Mouse (Mus musculus) hindbrain, embryonic 10.5 days (tissue): ENCODE measurements around the gene Csnk2b. TPM values are rescaled to one million over a fixed set of nuclear protein-coding genes. Genes with fewer than 3 reads are reported as not detected.
"Not testable (repeated sequence)": the region's sequence is repeated elsewhere in the genome, so short reads cannot be mapped to it uniquely, and the experiment has no call there.

Experiments
- DNase-seq: peaks from one replicate; pipeline ENCODE4 v3.0.0-alpha.2; 2017; ENCODE audit warnings: low spot score
- H3K27ac ChIP-seq: fragments of 300-500 bp; sonication (generic); 2 replicates; pipeline ENCODE4 v1.5.1; 2016; ENCODE audit warnings: mild to moderate bottlenecking, moderate library complexity
- H3K27me3 ChIP-seq: fragments of 300-500 bp; sonication (generic); 2 replicates; pipeline ENCODE4 v1.6.1; 2016; ENCODE audit warnings: mild to moderate bottlenecking; ENCODE audit not compliant: poor library complexity, insufficient read depth, severe bottlenecking
- H3K36me3 ChIP-seq: fragments of 300-500 bp; sonication (generic); 2 replicates; pipeline ENCODE4 v1.6.1; 2016; ENCODE audit warnings: mild to moderate bottlenecking, moderate library complexity
- H3K4me1 ChIP-seq: fragments of 300-500 bp; sonication (generic); replicated peaks from 2 replicates; pipeline ENCODE4 v1.6.1; 2016; ENCODE audit warnings: mild to moderate bottlenecking
- H3K4me3 ChIP-seq: fragments of 300-500 bp; sonication (generic); 2 replicates; pipeline ENCODE4 v1.5.1; 2016; ENCODE audit warnings: mild to moderate bottlenecking, moderate library complexity
- H3K9me3 ChIP-seq: fragments of 300-500 bp; sonication (generic); 2 replicates; pipeline ENCODE4 v1.6.1; 2016; ENCODE audit warnings: mild to moderate bottlenecking, moderate library complexity
- WGBS: fragments of 180-500 bp; shearing (Covaris S2); methylation state at CpG from one replicate; pipeline ENCODE4 v1.1.7; 2016; 5-methylcytosine and 5-hydroxymethylcytosine counted together
- polyA plus RNA-seq: library from polyadenylated mRNA; unstranded; fragments of >200 nt; fragmentation: Nextera tagmentation; extraction: Ambion mirVana; gene quantifications from 2 replicates; pipeline ENCODE4 v1.2.1, GENCODE M21; 2016

The Csnk2b gene
- polyA plus RNA-seq, 1 experiment from 2014 or later: 328 TPM

- H3K9me3 ChIP-seq: no peaks in the 10 kb centered on the region
- no peaks in the 10 kb centered on the region for H3K27me3 ChIP-seq
- under 1% methylated on average over 36 of the region's 36 CpGs for WGBS
- H3K36me3 ChIP-seq: peaks cover 41% of the 10 kb centered on the region
- peak; percentile 80 for DNase-seq
- peak within 1 kb of the TSS; percentile 87 for H3K27ac ChIP-seq
- peaks cover 52% of the 10 kb centered on the region for H3K4me1 ChIP-seq
- H3K4me3 ChIP-seq: peak within 1 kb of the TSS; percentile 63
Measured at GRCm38 (mm10) chr17:35126206-35126611, 4.4 kb upstream of the Csnk2b start, which contains the start of gene D17H6S53E. Gene D17H6S53E, plus strand, starts transcription at chr17:35126373.

GRCm38 (mm10) chr17:35125578-35125977, 3.7 kb upstream of the Csnk2b start:
- peaks cover 41% of the 10 kb centered on the region for H3K36me3 ChIP-seq
- peaks cover 56% of the 10 kb centered on the region for H3K4me1 ChIP-seq
- DNase-seq: no peak
- no peaks in the 10 kb centered on the region for H3K27me3 ChIP-seq
- H3K4me3 ChIP-seq: peak overlapping the region; percentile 63
- H3K9me3 ChIP-seq: no peaks in the 10 kb centered on the region
- WGBS: 33% methylated on average over 6 of the region's 6 CpGs
- H3K27ac ChIP-seq: 0 out of 2 replicates have a peak overlapping the region, but pooled peaks have one; percentile 16

- no peak overlapping the region for H3K27ac ChIP-seq
- peaks cover 60% of the 10 kb centered on the region for H3K4me1 ChIP-seq
- peaks cover 41% of the 10 kb centered on the region for H3K36me3 ChIP-seq
- peak overlapping the region; percentile 63; the same call in 1 of the 2 replicates for H3K4me3 ChIP-seq
- no peaks in the 10 kb centered on the region for H3K27me3 ChIP-seq
- no peaks in the 10 kb centered on the region for H3K9me3 ChIP-seq
- WGBS: 96% methylated on average over 1 of the region's 1 CpGs
- no peak for DNase-seq
Measured at GRCm38 (mm10) chr17:35125081-35125480, 3.2 kb upstream of the Csnk2b start.

- not testable (repeated sequence) for DNase-seq, H3K27me3 ChIP-seq, H3K9me3 ChIP-seq, H3K27ac ChIP-seq, H3K4me3 ChIP-seq
- H3K4me1 ChIP-seq: peaks cover 65% of the 10 kb centered on the region
- 94% methylated on average over 12 of the region's 12 CpGs for WGBS
- H3K36me3 ChIP-seq: peaks cover 46% of the 10 kb centered on the region
Measured at GRCm38 (mm10) chr17:35124261-35124896, 2.5 kb upstream of the Csnk2b start.

- not testable (repeated sequence) for H3K27me3 ChIP-seq, H3K9me3 ChIP-seq, DNase-seq, H3K4me3 ChIP-seq, H3K27ac ChIP-seq
- 92% methylated on average over 9 of the region's 9 CpGs for WGBS
- H3K4me1 ChIP-seq: peaks cover 59% of the 10 kb centered on the region
- peaks cover 49% of the 10 kb centered on the region for H3K36me3 ChIP-seq
Measured at GRCm38 (mm10) chr17:35123287-35123686, 1.4 kb upstream of the Csnk2b start.

GRCm38 (mm10) chr17:35121143-35121799, 582 bp downstream of the Csnk2b start, which contains the start of gene Gpank1:
Gene Gpank1, plus strand, starts transcription at chr17:35121455.
- peaks cover 60% of the 10 kb centered on the region for H3K36me3 ChIP-seq
- H3K4me1 ChIP-seq: peaks cover 42% of the 10 kb centered on the region
- WGBS: under 1% methylated on average over 50 of the region's 50 CpGs
- DNase-seq: peak; percentile 99
- H3K27me3 ChIP-seq: no peaks in the 10 kb centered on the region
- peak within 1 kb of the TSS; percentile 98 for H3K4me3 ChIP-seq
- H3K27ac ChIP-seq: peak within 1 kb of the TSS; percentile 93
- no peaks in the 10 kb centered on the region for H3K9me3 ChIP-seq

- peak; percentile 15 for DNase-seq
- H3K4me1 ChIP-seq: peaks cover 38% of the 10 kb centered on the region
- H3K9me3 ChIP-seq: no peaks in the 10 kb centered on the region
- H3K27me3 ChIP-seq: no peaks in the 10 kb centered on the region
- WGBS: under 1% methylated on average over 33 of the region's 33 CpGs
- H3K27ac ChIP-seq: peak overlapping the region; percentile 93
- H3K36me3 ChIP-seq: peaks cover 65% of the 10 kb centered on the region
- H3K4me3 ChIP-seq: peak overlapping the region; percentile 98
Measured at GRCm38 (mm10) chr17:35120745-35121142, 1.1 kb downstream of the Csnk2b start.

GRCm38 (mm10) chr17:35115046-35116019, 6.5 kb downstream of the Csnk2b start, which contains the start of gene Ly6g5b:
Gene Ly6g5b, minus strand, starts transcription at chr17:35115428.
- Histone ChIP-seq H3K36me3 (peaks cover 62% of the 10 kb centered on the region), H3K4me3 (no peak within 1 kb of the TSS), H3K9me3 (no peaks in the 10 kb centered on the region), H3K4me1 (peaks cover 16% of the 10 kb centered on the region), H3K27ac (no peak within 1 kb of the TSS), H3K27me3 (no peaks in the 10 kb centered on the region)
- 88% methylated on average over 8 of the region's 8 CpGs for WGBS
- DNase-seq: no peak

GRCm38 (mm10) chr17:35111774-35112173, 10.1 kb downstream of the Csnk2b start:
- Histone ChIP-seq H3K27me3 (no peaks in the 10 kb centered on the region), H3K27ac (no peak overlapping the region), H3K36me3 (peaks cover 32% of the 10 kb centered on the region), H3K4me1 (0 out of 2 replicates have a peak, but pooled peaks cover 9% of the 10 kb centered on the region), H3K9me3 (no peaks in the 10 kb centered on the region), H3K4me3 (no peak overlapping the region)
- 82% methylated on average over 9 of the region's 9 CpGs for WGBS
- DNase-seq: no peak

- Histone ChIP-seq H3K27me3 (no peaks in the 10 kb centered on the region), H3K27ac (no peak within 1 kb of the TSS), H3K4me1 (peaks cover 30% of the 10 kb centered on the region), H3K9me3 (no peaks in the 10 kb centered on the region), H3K36me3 (peaks cover 18% of the 10 kb centered on the region), H3K4me3 (no peak within 1 kb of the TSS)
- WGBS: 90% methylated on average over 6 of the region's 6 CpGs
- no peak for DNase-seq
Measured at GRCm38 (mm10) chr17:35108097-35108496, 13.8 kb downstream of the Csnk2b start, which contains the start of gene Ly6g5c. Gene Ly6g5c, plus strand, starts transcription at chr17:35108279.

GRCm38 (mm10) chr17:35106522-35106921, 15.3 kb downstream of the Csnk2b start:
- Histone ChIP-seq H3K9me3 (no peaks in the 10 kb centered on the region), H3K4me3 (no peak overlapping the region), H3K27me3 (no peaks in the 10 kb centered on the region), H3K27ac (peak overlapping the region; percentile 82), H3K4me1 (peaks cover 31% of the 10 kb centered on the region), H3K36me3 (peaks cover 34% of the 10 kb centered on the region)
- DNase-seq: no peak
- WGBS: 70% methylated on average over 3 of the region's 3 CpGs

- Histone ChIP-seq H3K27me3 (no peaks in the 10 kb centered on the region), H3K4me3 (peak overlapping the region; percentile 33), H3K36me3 (peaks cover 40% of the 10 kb centered on the region), H3K27ac (peak overlapping the region; percentile 82), H3K9me3 (no peaks in the 10 kb centered on the region), H3K4me1 (peaks cover 26% of the 10 kb centered on the region)
- peak; percentile 44 for DNase-seq
- WGBS: 25% methylated on average over 13 of the region's 13 CpGs
Measured at GRCm38 (mm10) chr17:35105740-35106389, 16.0 kb downstream of the Csnk2b start.
